Mouse (Mus musculus): ENCODE data around the gene Exd1.
"Not testable (repeated sequence)": the region's sequence is repeated elsewhere in the genome, so short reads cannot be mapped to it uniquely, and the experiment has no call there.

Gene Exd1

DNA sequence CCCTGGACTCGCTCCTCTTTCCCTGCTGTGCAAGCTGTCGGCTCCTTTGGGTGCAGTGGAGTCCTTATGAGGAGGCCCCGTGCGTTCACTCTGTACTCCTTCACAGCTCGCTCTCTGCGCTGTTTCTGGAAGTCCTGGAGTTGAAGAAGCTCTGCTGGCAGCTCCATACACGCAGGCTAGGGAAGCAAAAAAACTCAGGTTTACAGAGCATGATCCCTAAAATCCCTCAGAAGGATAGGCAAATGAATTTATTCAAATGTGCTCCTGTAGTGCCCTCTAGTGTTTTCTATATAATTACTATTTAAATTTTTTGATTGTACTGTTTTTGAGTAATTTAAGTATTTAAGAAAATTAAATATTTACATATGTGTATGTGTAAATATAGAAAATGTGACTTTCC is 26.9 kb downstream of the Exd1 start:
- no peaks in the 10 kb centered on the region for H3K36me3 ChIP-seq (ENCODE audit: insufficient read depth, low read length)
- H3K9me3 ChIP-seq (ENCODE audit: low read length), result no peaks in the 10 kb centered on the region
- no peak overlapping the region for H3K4me3 ChIP-seq (replicated peaks; ENCODE audit: low read length)
- no peaks in the 10 kb centered on the region; the same call in 1 of the 2 replicates for H3K27me3 ChIP-seq (ENCODE audit: insufficient read depth, low read length)
- 0 out of 2 replicates have a peak, but pooled peaks cover 2% of the 10 kb centered on the region for H3K4me1 ChIP-seq (replicated peaks; ENCODE audit: low read depth, low read length)
- TF ChIP-seq CTCF (conservative IDR thresholded peaks at IDR 0.05; ENCODE audit: low read length) (no peak), NANOG (IDR thresholded peaks at IDR 0.05; ENCODE audit: borderline replicate concordance, low read length) (no peak), POU5F1 (IDR thresholded peaks at IDR 0.05; ENCODE audit: borderline replicate concordance, low read length) (no peak)

DNA sequence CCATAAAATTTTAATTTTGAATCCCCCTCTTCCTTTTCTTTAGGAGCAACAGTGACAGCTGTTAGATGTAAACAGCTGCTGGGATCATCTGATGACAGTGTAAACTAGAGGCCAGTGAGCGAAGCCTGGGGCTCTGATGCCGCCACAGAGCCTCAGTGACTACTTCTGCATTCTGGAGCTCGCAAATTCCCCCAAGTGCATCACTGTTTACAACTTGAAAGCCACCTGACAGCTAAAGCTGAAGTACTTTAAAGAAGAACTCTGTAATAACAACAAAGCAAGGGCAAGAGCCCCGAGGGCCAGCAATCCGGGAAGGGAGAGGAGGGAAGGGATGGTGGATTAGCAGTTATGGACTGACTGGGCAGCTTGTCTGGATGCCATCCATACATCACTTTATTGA is 30.6 kb downstream of the Exd1 start:
- TF ChIP-seq NANOG (IDR thresholded peaks at IDR 0.05; ENCODE audit: borderline replicate concordance, low read length) (no peak), CTCF (conservative IDR thresholded peaks at IDR 0.05; ENCODE audit: low read length) (no peak), POU5F1 (IDR thresholded peaks at IDR 0.05; ENCODE audit: borderline replicate concordance, low read length) (no peak)
- H3K27me3 ChIP-seq (ENCODE audit: insufficient read depth, low read length), result no peaks in the 10 kb centered on the region; the same call in 1 of the 2 replicates
- no peaks in the 10 kb centered on the region for H3K9me3 ChIP-seq (ENCODE audit: low read length)
- no peak overlapping the region for H3K4me3 ChIP-seq (replicated peaks; ENCODE audit: low read length)
- no peaks in the 10 kb centered on the region for H3K4me1 ChIP-seq (replicated peaks; ENCODE audit: low read depth, low read length)
- H3K36me3 ChIP-seq (ENCODE audit: insufficient read depth, low read length), result no peaks in the 10 kb centered on the region

GRCm38 (mm10) chr2:119514026-119514522 is 33.4 kb downstream of the Exd1 start:
- no peaks in the 10 kb centered on the region for H3K4me1 ChIP-seq (replicated peaks; ENCODE audit: low read depth, low read length)
- no peaks in the 10 kb centered on the region for H3K27me3 ChIP-seq (ENCODE audit: insufficient read depth, low read length)
- TF ChIP-seq NANOG (IDR thresholded peaks at IDR 0.05; ENCODE audit: borderline replicate concordance, low read length) (no peak), CTCF (conservative IDR thresholded peaks at IDR 0.05; ENCODE audit: low read length) (no peak), POU5F1 (IDR thresholded peaks at IDR 0.05; ENCODE audit: borderline replicate concordance, low read length) (no peak)
- no peaks in the 10 kb centered on the region for H3K9me3 ChIP-seq (ENCODE audit: low read length)
- H3K4me3 ChIP-seq (replicated peaks; ENCODE audit: low read length), result no peak overlapping the region
- H3K36me3 ChIP-seq (ENCODE audit: insufficient read depth, low read length), result no peaks in the 10 kb centered on the region

- TF ChIP-seq NANOG (IDR thresholded peaks at IDR 0.05; ENCODE audit: borderline replicate concordance, low read length) (no peak), CTCF (conservative IDR thresholded peaks at IDR 0.05; ENCODE audit: low read length) (peak; percentile 69)
- Histone ChIP-seq H3K36me3 (ENCODE audit: insufficient read depth, low read length) (no peaks in the 10 kb centered on the region), H3K4me1 (replicated peaks; ENCODE audit: low read depth, low read length) (peaks cover 3% of the 10 kb centered on the region; the same call in 1 of the 2 replicates), H3K4me3 (replicated peaks; ENCODE audit: low read length) (no peak overlapping the region), H3K27me3 (ENCODE audit: insufficient read depth, low read length) (no peaks in the 10 kb centered on the region), H3K9me3 (ENCODE audit: low read length) (no peaks in the 10 kb centered on the region)
Observed at GRCm38 (mm10) chr2:119512292-119512691, 35.1 kb downstream of the Exd1 start.

- Histone ChIP-seq H3K27me3 (ENCODE audit: insufficient read depth, low read length) (no peaks in the 10 kb centered on the region), H3K4me1 (replicated peaks; ENCODE audit: low read depth, low read length) (peaks cover 10% of the 10 kb centered on the region), H3K4me3 (replicated peaks; ENCODE audit: low read length) (no peak overlapping the region), H3K36me3 (ENCODE audit: insufficient read depth, low read length) (no peaks in the 10 kb centered on the region), H3K9me3 (ENCODE audit: low read length) (no peaks in the 10 kb centered on the region)
- TF ChIP-seq CTCF (conservative IDR thresholded peaks at IDR 0.05; ENCODE audit: low read length) (no peak), NANOG (IDR thresholded peaks at IDR 0.05; ENCODE audit: borderline replicate concordance, low read length) (no peak), POU5F1 (IDR thresholded peaks at IDR 0.05; ENCODE audit: borderline replicate concordance, low read length) (no peak)
Observed at GRCm38 (mm10) chr2:119510856-119511255, 36.6 kb downstream of the Exd1 start.

DNA sequence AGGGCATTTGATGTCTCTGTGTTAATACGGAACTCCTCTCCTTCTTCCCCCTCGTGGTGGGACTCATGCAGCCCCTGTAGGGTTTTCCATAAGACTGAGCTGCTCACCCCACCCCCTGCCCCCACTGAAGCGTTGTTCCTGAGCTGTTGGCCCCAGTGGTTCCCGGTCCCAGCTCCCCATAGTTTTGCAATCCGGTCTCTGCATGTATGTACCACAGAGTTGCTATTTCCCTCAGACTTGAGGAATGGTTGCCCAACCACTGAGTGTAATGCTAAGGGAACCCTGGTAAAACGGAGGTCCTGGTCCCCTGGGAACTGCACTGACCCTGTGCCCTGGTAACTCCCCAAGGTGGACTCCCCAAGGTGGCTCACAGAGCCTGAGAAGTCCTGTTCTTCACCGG is 38.9 kb downstream of the Exd1 start:
- not testable (repeated sequence) for H3K4me3 ChIP-seq (replicated peaks; ENCODE audit: low read length); H3K36me3 ChIP-seq (ENCODE audit: insufficient read depth, low read length); H3K9me3 ChIP-seq (ENCODE audit: low read length); H3K27me3 ChIP-seq (ENCODE audit: insufficient read depth, low read length)
- H3K4me1 ChIP-seq (replicated peaks; ENCODE audit: low read depth, low read length), result peaks cover 19% of the 10 kb centered on the region

DNA sequence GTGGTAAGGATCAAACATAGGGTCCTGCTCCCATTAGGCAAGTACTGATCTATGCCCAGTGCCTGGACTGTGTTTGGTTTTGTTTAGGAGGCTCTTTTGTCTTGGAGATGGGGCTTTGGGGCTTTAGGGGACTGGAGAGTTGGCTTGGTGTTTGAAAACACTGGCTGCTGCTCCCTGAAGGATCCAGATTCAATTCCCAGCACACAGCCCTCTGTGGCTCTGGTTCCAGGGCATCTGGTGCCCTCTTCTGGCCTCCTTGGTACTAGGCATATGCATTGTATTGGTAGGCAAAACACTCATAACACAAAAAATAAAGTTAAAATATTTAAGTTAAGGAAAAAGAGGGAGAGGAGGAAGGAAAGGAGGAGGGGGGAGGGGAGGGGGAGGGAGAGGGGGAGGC is 40.3 kb downstream of the Exd1 start:
- no peak for TF ChIP-seq NANOG (IDR thresholded peaks at IDR 0.05; ENCODE audit: borderline replicate concordance, low read length)
- TF ChIP-seq CTCF (conservative IDR thresholded peaks at IDR 0.05; ENCODE audit: low read length), result peak; percentile 50
- H3K9me3 ChIP-seq (ENCODE audit: low read length), result no peaks in the 10 kb centered on the region
- H3K4me1 ChIP-seq (replicated peaks; ENCODE audit: low read depth, low read length), result peaks cover 19% of the 10 kb centered on the region
- no peaks in the 10 kb centered on the region for H3K36me3 ChIP-seq (ENCODE audit: insufficient read depth, low read length)
- H3K4me3 ChIP-seq (replicated peaks; ENCODE audit: low read length), result no peak overlapping the region
- H3K27me3 ChIP-seq (ENCODE audit: insufficient read depth, low read length), result no peaks in the 10 kb centered on the region

- H3K27me3 ChIP-seq (ENCODE audit: insufficient read depth, low read length), result no peaks in the 10 kb centered on the region
- H3K36me3 ChIP-seq (ENCODE audit: insufficient read depth, low read length), result no peaks in the 10 kb centered on the region
- H3K9me3 ChIP-seq (ENCODE audit: low read length), result peaks cover 13% of the 10 kb centered on the region
- peaks cover 9% of the 10 kb centered on the region for H3K4me1 ChIP-seq (replicated peaks; ENCODE audit: low read depth, low read length)
- no peak overlapping the region for H3K4me3 ChIP-seq (replicated peaks; ENCODE audit: low read length)
- TF ChIP-seq NANOG (IDR thresholded peaks at IDR 0.05; ENCODE audit: borderline replicate concordance, low read length), result no peak
- no peak for TF ChIP-seq CTCF (conservative IDR thresholded peaks at IDR 0.05; ENCODE audit: low read length)
Observed at GRCm38 (mm10) chr2:119500965-119501652, 46.3 kb downstream of the Exd1 start.

DNA sequence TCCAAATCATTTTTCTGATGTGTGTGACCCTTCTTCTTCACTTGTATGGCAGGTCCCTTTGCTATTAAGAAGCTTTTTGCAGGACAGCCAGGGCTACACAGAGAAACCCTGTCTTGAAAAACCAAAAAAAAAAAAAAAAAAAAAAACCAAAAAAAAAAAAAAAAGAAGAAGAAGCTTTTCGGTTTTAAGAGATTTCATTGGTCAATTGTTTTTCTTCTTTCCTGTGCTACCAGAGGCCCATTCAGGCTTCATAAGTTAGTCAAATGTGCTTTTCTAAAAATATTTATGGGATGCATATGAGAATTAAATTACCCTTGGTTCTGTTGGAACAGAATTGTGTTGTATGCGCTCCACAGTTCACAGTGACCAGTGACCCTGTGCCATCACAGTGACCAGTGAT is 48.6 kb downstream of the Exd1 start:
- Histone ChIP-seq H3K4me1 (replicated peaks; ENCODE audit: low read depth, low read length) (no peaks in the 10 kb centered on the region; the same call in 1 of the 2 replicates), H3K4me3 (replicated peaks; ENCODE audit: low read length) (no peak overlapping the region), H3K36me3 (ENCODE audit: insufficient read depth, low read length) (no peaks in the 10 kb centered on the region), H3K9me3 (ENCODE audit: low read length) (peaks cover 13% of the 10 kb centered on the region), H3K27me3 (ENCODE audit: insufficient read depth, low read length) (no peaks in the 10 kb centered on the region)
- TF ChIP-seq NANOG (IDR thresholded peaks at IDR 0.05; ENCODE audit: borderline replicate concordance, low read length) (no peak), CTCF (conservative IDR thresholded peaks at IDR 0.05; ENCODE audit: low read length) (no peak), POU5F1 (IDR thresholded peaks at IDR 0.05; ENCODE audit: borderline replicate concordance, low read length) (no peak)
